Mouse (Mus musculus) limb, embryonic 14.5 days (tissue): ENCODE data around the gene Phip. TPM values are rescaled to one million over a fixed set of nuclear protein-coding genes. Genes with fewer than 3 reads are reported as not detected.
A peak's percentile ranks its signal among the peaks of the same experiment; 100 is the strongest.

Source experiments
- ATAC-seq: fragments of 200-750 bp; cut with Nextera tagmentation; 2 replicates; pipeline ENCODE4 v1.8.0; 2017; ENCODE audit warnings: low read depth, moderate number of reproducible peaks, moderate TSS enrichment; ENCODE audit not compliant: low FRiP score
- DNase-seq: peaks from one replicate; pipeline ENCODE4 v3.0.0-alpha.2; 2015; ENCODE audit warnings: low spot score
- H3K27ac ChIP-seq: fragments of 300-500 bp; sonication (generic); replicated peaks from 2 replicates; pipeline ENCODE4 v1.5.1; 2014; ENCODE audit warnings: low read depth, mild to moderate bottlenecking, low read length, moderate library complexity, mixed read lengths
- H3K27me3 ChIP-seq: fragments of 300-500 bp; sonication (generic); 2 replicates; pipeline ENCODE4 v1.6.1; 2014; ENCODE audit warnings: low read length, mixed read lengths; ENCODE audit not compliant: control insufficient read depth, insufficient read depth
- H3K36me3 ChIP-seq: fragments of 300-500 bp; sonication (generic); 2 replicates; pipeline ENCODE4 v1.6.1; 2014; ENCODE audit warnings: mild to moderate bottlenecking, low read length, moderate library complexity, mixed read lengths; ENCODE audit not compliant: control insufficient read depth, insufficient read depth
- H3K4me1 ChIP-seq: fragments of 300-500 bp; sonication (generic); 2 replicates; pipeline ENCODE4 v1.6.1; 2014; ENCODE audit warnings: antibody characterized with exemption, low read length, mixed read lengths; ENCODE audit not compliant: control insufficient read depth, insufficient read depth
- H3K4me2 ChIP-seq: fragments of 300-500 bp; sonication (generic); replicated peaks from 2 replicates; pipeline ENCODE4 v1.6.1; 2014; ENCODE audit warnings: low read depth, mild to moderate bottlenecking, low read length, moderate library complexity; ENCODE audit not compliant: severe bottlenecking
- H3K4me3 ChIP-seq: fragments of 300-500 bp; sonication (generic); replicated peaks from 2 replicates; pipeline ENCODE4 v1.5.1; 2014; ENCODE audit warnings: low read length
- H3K9ac ChIP-seq: fragments of 300-500 bp; sonication (generic); 2 replicates; pipeline ENCODE4 v1.6.1; 2014; ENCODE audit warnings: mild to moderate bottlenecking, low read depth, low read length, moderate library complexity; ENCODE audit not compliant: severe bottlenecking
- H3K9me3 ChIP-seq: fragments of 300-500 bp; sonication (generic); 2 replicates; pipeline ENCODE4 v1.6.1; 2016; ENCODE audit warnings: low read length; ENCODE audit not compliant: control insufficient read depth
- POLR2A ChIP-seq: fragments of 200-500 bp; IDR thresholded peaks from 2 replicates; pipeline ENCODE4 v1.8.0; 2012; ENCODE audit warnings: inconsistent platforms, mild to moderate bottlenecking, moderate library complexity, borderline replicate concordance; ENCODE audit not compliant: insufficient read depth, insufficient read length; ENCODE audit errors: extremely low read depth
- WGBS: fragments of 180-500 bp; shearing (Covaris S2); extraction: QIAGEN DNeasy Blood & Tissue Kit; methylation state at CpG from one replicate; pipeline ENCODE4 v1.1.7; 2014; 5-methylcytosine and 5-hydroxymethylcytosine counted together
- polyA plus RNA-seq, 2 experiments: library from polyadenylated mRNA; depleted of rRNA in 1 of 2; stranded (reverse) in 1 of 2; unstranded in 1 of 2; fragments of >200 nt; fragmentation: Nextera tagmentation in 1 of 2; extraction: Ambion mirVana in 1 of 2; gene quantifications; 2 replicates each; pipeline versions ENCODE4 v1.2.1 to v1.2.3; 2012 to 2014

The Phip gene
- polyA plus RNA-seq, 2 experiments: 16.9 to 84.1 TPM

DNA sequence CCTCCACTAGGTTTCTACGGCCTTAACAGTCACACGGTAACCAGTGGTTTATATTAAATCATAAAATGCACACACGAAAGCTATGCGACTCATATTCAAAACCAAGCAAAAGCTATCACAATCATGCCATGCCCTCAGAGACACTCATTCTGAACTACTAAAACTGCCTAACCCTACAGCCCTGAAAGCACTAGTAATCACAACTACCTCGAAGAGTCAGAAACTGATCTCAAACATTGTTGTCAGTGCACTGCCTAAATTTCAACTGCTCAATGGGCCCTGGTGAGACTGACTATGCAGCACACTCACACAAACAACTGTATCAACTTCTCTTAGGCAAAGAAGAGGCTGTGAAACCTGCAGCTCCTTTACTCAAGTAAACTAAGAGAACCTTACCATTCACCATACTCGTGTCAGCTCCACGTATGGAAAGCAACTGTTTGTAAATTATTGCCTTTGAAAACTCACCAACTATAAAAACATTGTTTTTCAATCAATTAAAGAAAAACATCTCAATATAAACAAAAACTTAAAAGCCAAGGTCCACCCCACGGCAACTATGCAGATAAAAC lies 1.9 kb downstream of the Phip start:
- Histone ChIP-seq H3K4me1 (peaks cover 7% of the 10 kb centered on the region), H3K36me3 (peaks cover 6% of the 10 kb centered on the region), H3K27me3 (no peaks in the 10 kb centered on the region), H3K9ac (peak overlapping the region; percentile 95), H3K27ac (peak overlapping the region; percentile 100; the same call in 1 of the 2 replicates), H3K4me3 (peak overlapping the region; percentile 95), H3K4me2 (peak overlapping the region; percentile 67), H3K9me3 (no peaks in the 10 kb centered on the region)
- TF ChIP-seq POLR2A: no peak
- ATAC-seq: no peak
- peak; percentile 6 for DNase-seq
- 12% methylated on average over 8 of the region's 8 CpGs for WGBS

DNA sequence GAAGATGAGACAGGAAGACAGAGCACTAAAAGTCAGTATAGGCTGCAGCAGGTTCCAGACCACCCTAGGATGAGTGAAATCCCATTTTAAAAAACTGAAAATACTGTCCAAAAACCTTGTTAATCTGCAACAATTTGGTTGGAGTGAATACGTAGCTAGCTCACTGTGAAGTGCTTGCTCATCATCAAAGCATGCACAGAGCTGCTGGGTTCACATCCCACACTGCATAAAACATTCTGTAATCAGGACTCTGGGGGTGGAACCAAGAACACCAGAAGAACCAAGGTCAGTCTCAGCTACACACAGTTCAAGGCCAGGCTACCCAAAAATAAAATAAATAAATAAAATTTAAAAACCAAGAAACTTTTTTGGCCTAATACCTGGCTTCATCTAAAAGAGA lies 3.9 kb downstream of the Phip start:
- Histone ChIP-seq H3K27me3 (no peaks in the 10 kb centered on the region), H3K27ac (no peak overlapping the region), H3K36me3 (peaks cover 6% of the 10 kb centered on the region), H3K9me3 (no peaks in the 10 kb centered on the region), H3K9ac (no peak overlapping the region), H3K4me2 (no peak overlapping the region), H3K4me1 (peaks cover 7% of the 10 kb centered on the region), H3K4me3 (no peak overlapping the region)
- DNase-seq: no peak
- TF ChIP-seq POLR2A: no peak
- no peak for ATAC-seq
- WGBS: 63% methylated on average over 1 of the region's 1 CpGs

DNA sequence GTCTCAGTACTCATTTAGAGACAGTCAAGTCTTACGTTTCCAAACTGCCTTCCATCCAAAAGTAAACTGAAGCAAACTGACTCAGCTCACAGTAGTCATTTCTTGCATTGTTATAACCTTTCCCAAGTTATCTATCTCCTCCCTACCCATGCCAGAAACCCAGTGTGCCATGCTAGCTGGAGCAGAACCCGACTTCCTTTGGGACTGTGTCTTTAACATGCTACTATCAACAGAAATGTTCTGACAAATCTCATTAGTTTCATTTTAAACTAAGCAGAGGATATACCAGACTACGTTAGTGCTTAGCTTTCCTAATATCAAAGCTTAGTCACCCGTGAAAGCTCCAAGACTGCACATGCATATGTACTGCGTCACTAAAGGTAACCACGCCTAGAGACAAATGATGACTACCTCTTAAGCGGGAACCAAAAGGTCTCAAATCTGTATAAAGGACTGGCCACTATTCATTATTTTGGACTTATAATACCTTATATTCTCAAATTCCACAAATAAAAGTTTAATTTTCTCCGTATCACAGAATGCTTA lies 8.2 kb downstream of the Phip start:
- 85% methylated on average over 8 of the region's 8 CpGs for WGBS
- no peak for ATAC-seq
- no peak overlapping the region for H3K27ac ChIP-seq
- DNase-seq: no peak
- no peak overlapping the region for H3K9ac ChIP-seq
- no peak overlapping the region for H3K4me3 ChIP-seq
- peaks cover 4% of the 10 kb centered on the region; the same call in 1 of the 2 replicates for H3K4me1 ChIP-seq
- no peaks in the 10 kb centered on the region for H3K27me3 ChIP-seq
- H3K4me2 ChIP-seq: no peak overlapping the region
- TF ChIP-seq POLR2A: no peak
- no peaks in the 10 kb centered on the region for H3K9me3 ChIP-seq
- H3K36me3 ChIP-seq: peaks cover 20% of the 10 kb centered on the region

DNA sequence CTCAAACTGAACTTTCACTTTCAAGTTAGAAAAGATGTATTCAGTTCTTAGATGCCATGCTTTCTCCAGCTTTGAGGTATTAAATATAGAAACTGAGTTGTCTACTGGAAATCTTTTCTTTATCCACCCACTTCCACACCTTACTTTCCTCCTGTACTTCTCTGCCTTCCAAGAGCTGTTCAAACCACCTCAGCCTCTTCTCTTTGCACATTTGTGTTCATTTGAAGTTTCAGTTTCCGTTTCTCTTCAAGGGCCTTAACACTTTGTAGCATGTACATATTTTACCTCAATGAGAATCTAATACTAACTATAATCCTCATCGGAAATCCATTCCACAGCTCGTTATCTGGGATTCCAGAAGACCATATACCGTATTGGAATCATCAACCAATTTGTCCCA lies 11.3 kb downstream of the Phip start:
- no peak for TF ChIP-seq POLR2A
- ATAC-seq (no peak), DNase-seq (no peak)
- Histone ChIP-seq H3K36me3 (peaks cover 22% of the 10 kb centered on the region), H3K4me3 (no peak overlapping the region), H3K27ac (no peak overlapping the region), H3K4me1 (no peaks in the 10 kb centered on the region), H3K4me2 (no peak overlapping the region), H3K9ac (no peak overlapping the region), H3K9me3 (no peaks in the 10 kb centered on the region), H3K27me3 (no peaks in the 10 kb centered on the region)
- 84% methylated on average over 4 of the region's 4 CpGs for WGBS

- 47% methylated on average over 2 of the region's 2 CpGs for WGBS
- H3K9me3 ChIP-seq: no peaks in the 10 kb centered on the region
- ATAC-seq (no peak), DNase-seq (no peak)
- no peak overlapping the region for H3K9ac ChIP-seq
- no peak overlapping the region for H3K27ac ChIP-seq
- peaks cover 42% of the 10 kb centered on the region for H3K36me3 ChIP-seq
- H3K4me1 ChIP-seq: no peaks in the 10 kb centered on the region
- no peak overlapping the region for H3K4me2 ChIP-seq
- H3K4me3 ChIP-seq: no peak overlapping the region
- H3K27me3 ChIP-seq: no peaks in the 10 kb centered on the region
- TF ChIP-seq POLR2A: no peak
These were observed 14.0 kb downstream of the Phip start for GRCm38 (mm10) chr9:82961352-82961751.
